Mouse (Mus musculus) thymus, postnatal 10 days (tissue): ENCODE data around the gene Zfand3.

Experiments used
- DNase-seq, 2 experiments: peaks; one replicate each; pipeline ENCODE4 v3.0.0; 2021; ENCODE audit warnings: low spot score in 2 of 2

The Zfand3 gene

GRCm38 (mm10) chr17:30148320-30148719 is 143.8 kb downstream of the Zfand3 start:
- DNase-seq = no peak

- no peak for DNase-seq
Measured at GRCm38 (mm10) chr17:30149911-30150310, 145.4 kb downstream of the Zfand3 start.

GRCm38 (mm10) chr17:30154144-30154543 is 149.6 kb downstream of the Zfand3 start:
- no peak for DNase-seq

GRCm38 (mm10) chr17:30154861-30155260 is 150.3 kb downstream of the Zfand3 start:
- DNase-seq = no peak

GRCm38 (mm10) chr17:30155411-30155925 is 150.9 kb downstream of the Zfand3 start:
- no peak for DNase-seq

GRCm38 (mm10) chr17:30158419-30159108 is 154.0 kb downstream of the Zfand3 start:
- peak in 1 of 2 experiments; percentile 21 for DNase-seq

- no peak for DNase-seq
Measured at GRCm38 (mm10) chr17:30159341-30159740, 154.8 kb downstream of the Zfand3 start.

GRCm38 (mm10) chr17:30160823-30161432 is 156.4 kb downstream of the Zfand3 start:
- DNase-seq = no peak

- DNase-seq = no peak
Measured at GRCm38 (mm10) chr17:30162983-30163382, 158.4 kb downstream of the Zfand3 start.

- no peak for DNase-seq
Measured at GRCm38 (mm10) chr17:30163793-30164192, 159.3 kb downstream of the Zfand3 start.

GRCm38 (mm10) chr17:30164818-30165217 is 160.3 kb downstream of the Zfand3 start:
- DNase-seq = no peak

- DNase-seq = no peak
Measured at GRCm38 (mm10) chr17:30177435-30177834, 172.9 kb downstream of the Zfand3 start.

- no peak for DNase-seq
Measured at GRCm38 (mm10) chr17:30178402-30178801, 173.9 kb downstream of the Zfand3 start.

GRCm38 (mm10) chr17:30180197-30180596 is 175.7 kb downstream of the Zfand3 start:
- DNase-seq = no peak

- DNase-seq = no peak
Measured at GRCm38 (mm10) chr17:30181554-30181953, 177.0 kb downstream of the Zfand3 start.

GRCm38 (mm10) chr17:30182063-30182462 is 177.5 kb downstream of the Zfand3 start:
- DNase-seq = no peak

GRCm38 (mm10) chr17:30183561-30183960 is 179.0 kb downstream of the Zfand3 start:
- DNase-seq = no peak

- DNase-seq = no peak
Measured at GRCm38 (mm10) chr17:30187154-30187553, 182.6 kb downstream of the Zfand3 start.

- DNase-seq = no peak
Measured at GRCm38 (mm10) chr17:30187581-30187980, 183.0 kb downstream of the Zfand3 start.

- no peak for DNase-seq
Measured at GRCm38 (mm10) chr17:30188031-30188981, 183.8 kb downstream of the Zfand3 start.

GRCm38 (mm10) chr17:30191097-30191640 is 186.6 kb downstream of the Zfand3 start:
- DNase-seq = no peak
